Mouse (Mus musculus) heart, postnatal 25 days (tissue): ENCODE data around the gene Ctdsp1. TPM values are rescaled to one million over a fixed set of nuclear protein-coding genes. Genes with fewer than 3 reads are reported as not detected.

Experiments
- DNase-seq: peaks from one replicate; pipeline ENCODE4 v3.0.0; 2022; ENCODE audit warnings: low spot score
- intact Hi-C: fragments of 180-260 bp; cut with DNase I; formaldehyde crosslinking; loops from one replicate; pipeline ENCODE4 v1.15.1; 2025
- total RNA-seq, 2 experiments: library from RNA; stranded (reverse); gene quantifications; 2 replicates each; pipeline ENCODE4 v1.2.3; 2021

Ctdsp1 gene
- total RNA-seq, 2 experiments from 2014 or later: 123 to 139 TPM

- intact Hi-C loops: no loop called here
- DNase-seq: no peak
Measured at GRCm38 (mm10) chr1:74374980-74375379, 16.3 kb upstream of the Ctdsp1 start, which contains the start of gene Slc11a1. Gene Slc11a1 (plus strand): TSS chr1:74375195.

GRCm38 (mm10) chr1:74375561-74375960 is 15.7 kb upstream of the Ctdsp1 start:
- no peak for DNase-seq
- intact Hi-C loops: no loop called here

- no peak for DNase-seq
- intact Hi-C loops: no loop called here
Measured at GRCm38 (mm10) chr1:74376396-74376795, 14.9 kb upstream of the Ctdsp1 start.

GRCm38 (mm10) chr1:74379058-74379504 is 12.2 kb upstream of the Ctdsp1 start:
- intact Hi-C loops: no loop called here
- no peak for DNase-seq

GRCm38 (mm10) chr1:74380484-74380883 is 10.8 kb upstream of the Ctdsp1 start:
- intact Hi-C loops: no loop called here
- DNase-seq: no peak

GRCm38 (mm10) chr1:74381588-74382021 is 9.7 kb upstream of the Ctdsp1 start:
- no peak for DNase-seq
- intact Hi-C loops: no loop called here

GRCm38 (mm10) chr1:74383385-74383784 is 7.9 kb upstream of the Ctdsp1 start:
- no peak for DNase-seq
- intact Hi-C loops: no loop called here

- DNase-seq: no peak
- intact Hi-C loops: loop anchor here (2.0 kb wide), 2 partner anchors 22 to 180 kb away; partner anchors contain the start of gene Catip
Measured at GRCm38 (mm10) chr1:74384525-74384924, 6.8 kb upstream of the Ctdsp1 start.

GRCm38 (mm10) chr1:74385064-74385463 is 6.2 kb upstream of the Ctdsp1 start:
- intact Hi-C loops: loop anchor here (2.0 kb wide), 2 partner anchors 22 to 180 kb away; partner anchors contain the start of gene Catip
- DNase-seq: no peak

GRCm38 (mm10) chr1:74385531-74385930 is 5.8 kb upstream of the Ctdsp1 start:
- intact Hi-C loops: loop anchor here (2.0 kb wide), 2 partner anchors 23 to 181 kb away; partner anchors contain the start of gene Catip
- DNase-seq: no peak

GRCm38 (mm10) chr1:74386363-74386713 is 5.0 kb upstream of the Ctdsp1 start:
- no peak for DNase-seq
- intact Hi-C loops: no loop called here

GRCm38 (mm10) chr1:74386714-74387385 is 4.5 kb upstream of the Ctdsp1 start:
- intact Hi-C loops: no loop called here
- DNase-seq: peak; percentile 91

- intact Hi-C loops: no loop called here
- DNase-seq: no peak
Measured at GRCm38 (mm10) chr1:74387386-74387988, 3.8 kb upstream of the Ctdsp1 start.

- intact Hi-C loops: no loop called here
- DNase-seq: no peak
Measured at GRCm38 (mm10) chr1:74388398-74388920, 2.9 kb upstream of the Ctdsp1 start.

GRCm38 (mm10) chr1:74389831-74390286 is 1.4 kb upstream of the Ctdsp1 start:
- DNase-seq: no peak
- intact Hi-C loops: loop anchor here (2.0 kb wide), 2 partner anchors 57 to 77 kb away; no protein-coding TSS in a partner anchor

GRCm38 (mm10) chr1:74390287-74390906 is 912 bp upstream of the Ctdsp1 start:
- intact Hi-C loops: loop anchor here (2.0 kb wide), 2 partner anchors 58 to 78 kb away; no protein-coding TSS in a partner anchor
- DNase-seq: no peak

GRCm38 (mm10) chr1:74391844-74392441 is 634 bp downstream of the Ctdsp1 start:
- peak; percentile 73 for DNase-seq
- intact Hi-C loops: loop anchor here (2.0 kb wide), 2 partner anchors 59 to 79 kb away; no protein-coding TSS in a partner anchor

GRCm38 (mm10) chr1:74392446-74392994 is 1.2 kb downstream of the Ctdsp1 start:
- intact Hi-C loops: no loop called here
- no peak for DNase-seq

- intact Hi-C loops: no loop called here
- DNase-seq: no peak
Measured at GRCm38 (mm10) chr1:74393010-74393409, 1.7 kb downstream of the Ctdsp1 start.

GRCm38 (mm10) chr1:74393697-74394096 is 2.4 kb downstream of the Ctdsp1 start:
- intact Hi-C loops: no loop called here
- no peak for DNase-seq
